Mouse (Mus musculus) kidney, embryonic 16.5 days (tissue): ENCODE results near the gene Nom1. TPM values are rescaled to one million over a fixed set of nuclear protein-coding genes. Genes with fewer than 3 reads are reported as not detected.
A peak's percentile ranks its signal among the peaks of the same experiment; 100 is the strongest.
"Not testable (repeated sequence)": the region's sequence is repeated elsewhere in the genome, so short reads cannot be mapped to it uniquely, and the experiment has no call there.

Source experiments
- ATAC-seq: fragments of 200-750 bp; cut with Nextera tagmentation; 2 replicates; pipeline ENCODE4 v1.8.0; 2017; ENCODE audit warnings: moderate TSS enrichment; ENCODE audit not compliant: low FRiP score, low TSS enrichment
- H3K27ac ChIP-seq: fragments of 300-500 bp; sonication (generic); 2 replicates; pipeline ENCODE4 v1.5.1; 2014; ENCODE audit warnings: low read length
- H3K27me3 ChIP-seq: fragments of 300-500 bp; sonication (generic); 2 replicates; pipeline ENCODE4 v1.6.1; 2014; ENCODE audit warnings: low read length, control low read depth, mixed read lengths; ENCODE audit not compliant: insufficient read depth
- H3K36me3 ChIP-seq: fragments of 300-500 bp; sonication (generic); 2 replicates; pipeline ENCODE4 v1.6.1; 2014; ENCODE audit warnings: low read length, control low read depth, mixed read lengths; ENCODE audit not compliant: insufficient read depth
- H3K4me1 ChIP-seq: fragments of 300-500 bp; sonication (generic); 2 replicates; pipeline ENCODE4 v1.6.1; 2014; ENCODE audit warnings: low read length, control low read depth, mixed read lengths; ENCODE audit not compliant: insufficient read depth
- H3K4me2 ChIP-seq: fragments of 300-500 bp; sonication (generic); replicated peaks from 2 replicates; pipeline ENCODE4 v1.6.1; 2014; ENCODE audit warnings: low read depth, low read length
- H3K4me3 ChIP-seq: fragments of 300-500 bp; sonication (generic); 2 replicates; pipeline ENCODE4 v1.5.1; 2014; ENCODE audit warnings: mild to moderate bottlenecking, low read length
- H3K9ac ChIP-seq: fragments of 300-500 bp; sonication (generic); replicated peaks from 2 replicates; pipeline ENCODE4 v1.6.1; 2014; ENCODE audit warnings: low read length
- H3K9me3 ChIP-seq: fragments of 300-500 bp; sonication (generic); 2 replicates; pipeline ENCODE4 v1.6.1; 2016; ENCODE audit warnings: low read length, control low read depth
- WGBS: fragments of 180-500 bp; shearing (Covaris S2); extraction: QIAGEN DNeasy Blood & Tissue Kit; methylation state at CpG from one replicate; pipeline ENCODE4 v1.1.7; 2014; 5-methylcytosine and 5-hydroxymethylcytosine counted together
- polyA plus RNA-seq: library from polyadenylated mRNA; unstranded; fragments of >200 nt; fragmentation: Nextera tagmentation; extraction: Ambion mirVana; gene quantifications from 2 replicates; pipeline ENCODE4 v1.2.1, GENCODE M21; 2015

Gene Nom1
- polyA plus RNA-seq, 1 experiment from 2014 or later = 25.5 TPM

- peak overlapping the region; percentile 72 for H3K9ac ChIP-seq
- no peak overlapping the region; the same call in 1 of the 2 replicates for H3K27ac ChIP-seq
- no peak for ATAC-seq
- H3K4me3 ChIP-seq = peak overlapping the region; percentile 97
- peak overlapping the region; percentile 90 for H3K4me2 ChIP-seq
- H3K27me3 ChIP-seq = peaks cover 9% of the 10 kb centered on the region
- 46% methylated on average over 8 of the region's 8 CpGs for WGBS
- H3K9me3 ChIP-seq = no peaks in the 10 kb centered on the region
- peaks cover 25% of the 10 kb centered on the region for H3K36me3 ChIP-seq
- peaks cover 19% of the 10 kb centered on the region for H3K4me1 ChIP-seq
Observed at GRCm38 (mm10) chr5:29435491-29435890, 1.0 kb downstream of the Nom1 start.

DNA sequence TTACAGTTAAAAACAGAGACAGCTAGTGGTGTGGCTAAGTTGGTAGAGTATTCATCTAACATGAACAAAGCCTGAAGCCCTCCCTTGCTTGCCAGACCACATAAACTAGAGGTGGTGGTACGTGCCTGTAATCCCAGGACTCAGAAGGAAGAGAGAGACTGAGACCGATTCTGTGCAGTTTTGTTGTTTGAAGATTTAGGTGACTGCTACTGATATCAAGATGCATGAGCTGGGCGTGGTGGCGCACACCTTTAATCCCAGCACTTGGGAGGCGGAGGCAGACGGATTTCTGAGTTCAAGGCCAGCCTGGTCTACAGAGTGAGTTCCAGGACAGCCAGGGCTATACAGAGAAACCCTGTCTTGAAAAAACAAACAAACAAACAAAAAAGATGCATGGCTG lies 2.3 kb downstream of the Nom1 start:
- H3K27me3 ChIP-seq, H3K9ac ChIP-seq, H3K9me3 ChIP-seq, H3K4me2 ChIP-seq, ATAC-seq, H3K27ac ChIP-seq, H3K4me3 ChIP-seq: not testable (repeated sequence)
- Histone ChIP-seq H3K36me3 (peaks cover 35% of the 10 kb centered on the region), H3K4me1 (peaks cover 19% of the 10 kb centered on the region)
- WGBS = 92% methylated on average over 6 of the region's 6 CpGs

DNA sequence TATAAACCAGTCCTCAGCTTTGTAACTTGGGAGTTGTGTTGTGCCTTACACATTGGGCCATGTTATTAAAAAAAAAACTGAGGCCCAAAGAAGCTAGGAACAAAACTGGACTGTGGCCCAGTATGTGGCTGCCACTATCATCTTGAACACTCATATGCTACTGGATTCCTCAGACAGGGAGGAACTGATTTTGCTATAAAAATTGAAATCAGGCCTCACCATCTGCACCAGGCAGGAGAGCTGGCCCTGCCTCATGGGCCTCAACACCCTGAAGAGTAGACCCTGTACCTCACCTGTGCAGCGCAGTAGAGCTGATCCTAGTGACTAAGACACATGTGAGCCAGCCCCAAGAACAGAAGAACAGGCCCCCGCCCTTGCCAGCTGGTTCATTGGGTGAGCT lies 10.8 kb downstream of the Nom1 start:
- 97% methylated on average over 2 of the region's 2 CpGs for WGBS
- Histone ChIP-seq H3K9ac (no peak overlapping the region), H3K4me2 (no peak overlapping the region), H3K4me1 (no peaks in the 10 kb centered on the region), H3K4me3 (no peak overlapping the region), H3K27me3 (no peaks in the 10 kb centered on the region), H3K27ac (no peak overlapping the region), H3K9me3 (no peaks in the 10 kb centered on the region), H3K36me3 (peaks cover 74% of the 10 kb centered on the region)
- ATAC-seq = no peak

- peaks cover 44% of the 10 kb centered on the region for H3K36me3 ChIP-seq
- no peak overlapping the region for H3K4me3 ChIP-seq
- H3K9ac ChIP-seq = no peak overlapping the region
- 57% methylated on average over 4 of the region's 4 CpGs for WGBS
- no peaks in the 10 kb centered on the region for H3K27me3 ChIP-seq
- no peak overlapping the region for H3K27ac ChIP-seq
- no peak overlapping the region for H3K4me2 ChIP-seq
- H3K9me3 ChIP-seq = no peaks in the 10 kb centered on the region
- no peaks in the 10 kb centered on the region for H3K4me1 ChIP-seq
- no peak for ATAC-seq
Observed at GRCm38 (mm10) chr5:29452352-29452751, 17.9 kb downstream of the Nom1 start.

GRCm38 (mm10) chr5:29456895-29457656 lies 22.6 kb downstream of the Nom1 start:
- H3K9me3 ChIP-seq = no peaks in the 10 kb centered on the region
- 83% methylated on average over 5 of the region's 5 CpGs for WGBS

GRCm38 (mm10) chr5:29462943-29463686 lies 28.7 kb downstream of the Nom1 start:
- peaks cover 29% of the 10 kb centered on the region for H3K27me3 ChIP-seq
- 0 out of 2 replicates have a peak, but pooled peaks cover 2% of the 10 kb centered on the region for H3K9me3 ChIP-seq
- 40% methylated on average over 9 of the region's 9 CpGs for WGBS
- no peaks in the 10 kb centered on the region for H3K36me3 ChIP-seq
- H3K4me2 ChIP-seq = no peak overlapping the region
- peaks cover 5% of the 10 kb centered on the region for H3K4me1 ChIP-seq
- ATAC-seq = no peak
- no peak overlapping the region for H3K9ac ChIP-seq
- H3K4me3 ChIP-seq = no peak overlapping the region
- H3K27ac ChIP-seq = no peak overlapping the region

More at GRCm38 (mm10) chr5:29456895-29457656, 22.6 kb downstream of the Nom1 start:
- H3K27me3 ChIP-seq = no peaks in the 10 kb centered on the region
- H3K4me2 ChIP-seq = no peak overlapping the region
- H3K9ac ChIP-seq = no peak overlapping the region
- H3K36me3 ChIP-seq = 0 out of 2 replicates have a peak, but pooled peaks cover 12% of the 10 kb centered on the region
- H3K4me3 ChIP-seq = no peak overlapping the region
- H3K27ac ChIP-seq = no peak overlapping the region
- ATAC-seq = no peak
- H3K4me1 ChIP-seq = no peaks in the 10 kb centered on the region

- Histone ChIP-seq H3K27ac (no peak overlapping the region), H3K4me3 (peak overlapping the region; percentile 45), H3K9me3 (0 out of 2 replicates have a peak, but pooled peaks cover 2% of the 10 kb centered on the region), H3K4me1 (peaks cover 9% of the 10 kb centered on the region), H3K36me3 (no peaks in the 10 kb centered on the region), H3K9ac (0 out of 2 replicates have a peak overlapping the region, but pooled peaks have one; percentile 23), H3K27me3 (peaks cover 75% of the 10 kb centered on the region), H3K4me2 (peak overlapping the region; percentile 57)
- WGBS = 4% methylated on average over 63 of the region's 67 CpGs
- peak; percentile 53 for ATAC-seq
Observed at GRCm38 (mm10) chr5:29467489-29468350, 33.3 kb downstream of the Nom1 start.

- Histone ChIP-seq H3K9ac (0 out of 2 replicates have a peak overlapping the region, but pooled peaks have one; percentile 23), H3K9me3 (0 out of 2 replicates have a peak, but pooled peaks cover 2% of the 10 kb centered on the region), H3K4me2 (peak overlapping the region; percentile 57), H3K4me1 (peaks cover 9% of the 10 kb centered on the region), H3K36me3 (no peaks in the 10 kb centered on the region), H3K27me3 (peaks cover 83% of the 10 kb centered on the region), H3K27ac (no peak overlapping the region), H3K4me3 (peak overlapping the region; percentile 45)
- ATAC-seq = no peak
- under 1% methylated on average over 17 of the region's 17 CpGs for WGBS
Observed at GRCm38 (mm10) chr5:29468351-29469065, 34.0 kb downstream of the Nom1 start.

- H3K27me3 ChIP-seq = peaks cover 92% of the 10 kb centered on the region
- H3K4me2 ChIP-seq = no peak overlapping the region
- peaks cover 9% of the 10 kb centered on the region for H3K4me1 ChIP-seq
- no peak overlapping the region for H3K4me3 ChIP-seq
- no peaks in the 10 kb centered on the region for H3K9me3 ChIP-seq
- 12% methylated on average over 4 of the region's 4 CpGs for WGBS
- no peaks in the 10 kb centered on the region for H3K36me3 ChIP-seq
- H3K27ac ChIP-seq = no peak overlapping the region
- ATAC-seq = no peak
- H3K9ac ChIP-seq = no peak overlapping the region
Observed at GRCm38 (mm10) chr5:29469501-29469900, 35.0 kb downstream of the Nom1 start.
